Mouse (Mus musculus): Measurements from ENCODE around the gene Ticam1. TPM values are rescaled to one million over a fixed set of nuclear protein-coding genes. Genes with fewer than 3 reads are reported as not detected.

Ticam1 gene
- polyA plus RNA-seq, 1 experiment from 2014 or later = 7.3 TPM

DNA sequence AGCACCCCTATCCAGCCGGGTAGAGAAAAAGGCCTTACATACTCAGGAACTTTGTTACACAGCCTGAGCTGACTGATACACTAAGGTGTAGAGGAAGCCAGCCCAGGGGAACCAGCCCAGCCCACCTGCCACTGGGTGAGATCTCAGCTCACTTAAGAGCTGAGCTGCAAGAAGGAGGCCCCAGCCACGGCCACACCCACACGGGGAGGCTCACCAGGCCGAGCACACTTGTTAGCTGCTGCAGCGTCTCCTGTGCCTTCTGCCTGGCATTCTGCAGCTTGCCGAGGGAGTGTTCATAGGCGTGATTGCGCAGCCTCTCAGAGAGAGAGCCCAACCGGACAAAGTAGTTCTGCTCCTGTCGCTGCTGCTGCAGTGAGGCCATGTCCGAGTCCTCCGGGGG is 4.6 kb upstream of the Ticam1 start:
- no peaks in the 10 kb centered on the region for H3K27me3 ChIP-seq (ENCODE audit: insufficient read depth, low read length)
- no peaks in the 10 kb centered on the region for H3K9me3 ChIP-seq (ENCODE audit: low read length)
- H3K9ac ChIP-seq (replicated peaks; ENCODE audit: low read length) = no peak overlapping the region
- 88% methylated on average over 12 of the region's 12 CpGs for WGBS
- no peak overlapping the region for H3K4me2 ChIP-seq (replicated peaks; ENCODE audit: low read depth, low read length)
- no peak overlapping the region for H3K27ac ChIP-seq (ENCODE audit: low read length)
- ATAC-seq (ENCODE audit: low FRiP score, low TSS enrichment) = no peak
- peaks cover 51% of the 10 kb centered on the region for H3K36me3 ChIP-seq (ENCODE audit: insufficient read depth, low read length)
- no peak overlapping the region for H3K4me3 ChIP-seq (ENCODE audit: low read length)
- peaks cover 12% of the 10 kb centered on the region for H3K4me1 ChIP-seq (ENCODE audit: insufficient read depth, low read length)

DNA sequence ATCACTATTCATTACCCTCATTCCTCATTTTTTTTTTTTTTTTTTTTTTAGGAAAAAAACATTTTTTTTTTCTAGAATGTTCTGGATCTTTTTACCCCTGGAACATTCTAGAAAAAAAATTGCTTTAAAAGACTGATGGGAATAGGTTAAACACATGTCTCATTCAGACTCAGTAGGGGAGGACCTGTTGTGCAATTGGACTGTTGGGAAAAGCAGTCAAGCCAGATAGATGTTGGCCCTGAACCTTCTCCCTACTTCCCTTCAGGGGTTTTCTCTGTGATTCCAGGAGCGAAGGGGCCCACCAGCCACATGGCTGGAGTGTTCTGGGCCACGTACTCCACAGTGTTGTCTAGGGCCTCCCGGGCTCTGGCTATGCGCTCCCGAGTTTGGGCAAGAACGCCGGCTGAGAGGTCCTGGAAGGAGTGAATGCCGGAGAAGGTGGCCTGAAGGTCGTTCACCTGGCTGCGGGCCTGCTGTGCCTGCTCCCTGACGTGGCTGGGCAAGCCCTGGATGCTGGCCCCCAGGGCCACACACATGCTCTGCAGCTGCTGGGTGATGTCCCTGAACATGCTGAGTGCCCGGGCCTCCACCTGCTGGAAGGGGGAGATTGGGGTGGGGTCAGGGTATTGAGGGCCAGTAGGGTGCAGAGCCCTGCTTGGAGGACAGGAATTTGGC is 3.0 kb upstream of the Ticam1 start:
- no peaks in the 10 kb centered on the region for H3K9me3 ChIP-seq (ENCODE audit: low read length)
- no peak for ATAC-seq (ENCODE audit: low FRiP score, low TSS enrichment)
- WGBS = 90% methylated on average over 12 of the region's 12 CpGs
- peaks cover 35% of the 10 kb centered on the region for H3K36me3 ChIP-seq (ENCODE audit: insufficient read depth, low read length)
- no peak overlapping the region for H3K9ac ChIP-seq (replicated peaks; ENCODE audit: low read length)
- H3K4me2 ChIP-seq (replicated peaks; ENCODE audit: low read depth, low read length) = no peak overlapping the region
- H3K27me3 ChIP-seq (ENCODE audit: insufficient read depth, low read length) = no peaks in the 10 kb centered on the region
- H3K4me3 ChIP-seq (ENCODE audit: low read length) = no peak overlapping the region
- no peak overlapping the region for H3K27ac ChIP-seq (ENCODE audit: low read length)
- peaks cover 17% of the 10 kb centered on the region for H3K4me1 ChIP-seq (ENCODE audit: insufficient read depth, low read length)

DNA sequence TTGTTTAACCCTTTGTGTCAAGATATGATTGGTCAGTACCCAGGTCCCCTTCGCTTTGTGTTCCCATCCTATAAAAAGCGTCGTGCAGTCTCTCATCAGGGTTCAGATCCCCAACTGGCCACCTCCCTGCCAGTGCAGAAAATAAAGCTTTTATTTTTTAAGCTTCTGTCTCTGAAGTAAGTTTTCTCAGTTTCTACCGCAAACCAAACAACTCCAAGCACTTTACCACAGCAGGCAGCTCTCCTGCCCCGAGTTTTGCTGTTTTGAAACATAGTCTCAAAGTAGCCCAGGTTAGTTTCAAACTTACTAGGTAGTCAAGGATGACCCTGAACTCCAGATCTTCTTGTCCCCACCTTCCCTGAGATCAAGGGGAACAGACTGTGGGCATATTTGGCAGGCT is 1.8 kb upstream of the Ticam1 start:
- Histone ChIP-seq H3K27ac (ENCODE audit: low read length) (peak overlapping the region; percentile 86; the same call in 1 of the 2 replicates), H3K27me3 (ENCODE audit: insufficient read depth, low read length) (no peaks in the 10 kb centered on the region), H3K9me3 (ENCODE audit: low read length) (no peaks in the 10 kb centered on the region), H3K36me3 (ENCODE audit: insufficient read depth, low read length) (peaks cover 27% of the 10 kb centered on the region), H3K4me2 (replicated peaks; ENCODE audit: low read depth, low read length) (no peak overlapping the region), H3K4me1 (ENCODE audit: insufficient read depth, low read length) (peaks cover 22% of the 10 kb centered on the region), H3K9ac (replicated peaks; ENCODE audit: low read length) (no peak overlapping the region), H3K4me3 (ENCODE audit: low read length) (no peak overlapping the region)
- WGBS = 93% methylated on average over 5 of the region's 5 CpGs
- no peak for ATAC-seq (ENCODE audit: low FRiP score, low TSS enrichment)

DNA sequence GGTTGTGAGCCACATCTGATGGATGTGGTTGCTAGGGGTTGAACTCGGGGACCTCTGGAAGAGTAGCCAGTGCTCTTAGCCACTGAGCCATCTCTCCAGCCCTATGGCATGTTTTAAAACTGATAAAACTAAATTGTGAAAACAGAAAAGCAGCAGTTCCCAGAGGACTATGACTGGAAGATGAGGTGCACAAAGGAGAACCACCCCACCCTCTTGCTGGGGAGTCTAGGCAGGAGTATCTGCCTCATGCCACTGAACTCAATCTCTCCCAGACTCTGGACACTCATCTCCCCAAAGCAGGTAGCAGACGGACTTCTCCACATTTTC is 944 bp upstream of the Ticam1 start:
- Histone ChIP-seq H3K4me1 (ENCODE audit: insufficient read depth, low read length) (peaks cover 24% of the 10 kb centered on the region), H3K27me3 (ENCODE audit: insufficient read depth, low read length) (no peaks in the 10 kb centered on the region), H3K36me3 (ENCODE audit: insufficient read depth, low read length) (peaks cover 22% of the 10 kb centered on the region), H3K27ac (ENCODE audit: low read length) (peak overlapping the region; percentile 86), H3K9me3 (ENCODE audit: low read length) (no peaks in the 10 kb centered on the region), H3K4me2 (replicated peaks; ENCODE audit: low read depth, low read length) (peak overlapping the region; percentile 74), H3K9ac (replicated peaks; ENCODE audit: low read length) (no peak overlapping the region), H3K4me3 (ENCODE audit: low read length) (no peak overlapping the region)
- no peak for ATAC-seq (ENCODE audit: low FRiP score, low TSS enrichment)
- WGBS = 45% methylated on average over 2 of the region's 2 CpGs

DNA sequence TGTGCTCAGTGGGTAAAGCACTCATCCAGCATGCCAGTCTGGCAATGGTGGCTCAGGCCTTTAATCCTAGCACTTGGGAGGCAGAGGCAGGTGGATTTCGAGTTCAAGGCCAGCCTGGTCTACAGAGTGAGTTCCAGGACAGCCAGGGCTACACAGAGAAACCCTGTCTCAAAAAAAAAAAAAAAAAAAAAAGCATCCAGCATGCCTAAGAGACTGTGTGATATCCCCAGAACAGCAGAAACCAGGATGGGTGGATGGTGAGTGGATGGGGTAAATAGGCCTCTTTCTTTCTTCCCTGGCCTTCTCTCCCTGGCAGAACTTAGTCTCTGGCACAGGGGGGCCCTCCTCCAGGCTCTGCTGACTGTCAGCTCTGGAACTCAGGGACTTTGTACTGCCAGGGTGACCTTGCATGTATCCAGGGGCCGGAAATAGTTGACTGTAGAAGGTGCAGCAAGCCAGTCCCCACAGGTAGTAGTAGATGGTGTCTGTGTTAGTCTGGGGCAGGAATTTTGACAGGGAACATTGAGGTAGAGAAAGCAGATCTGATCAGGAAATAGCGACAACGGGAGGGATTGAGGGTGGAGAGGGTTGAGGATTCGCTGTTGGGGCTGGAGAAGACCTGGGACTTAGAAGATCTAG is 625 bp downstream of the Ticam1 start:
- Histone ChIP-seq H3K9me3 (ENCODE audit: low read length) (no peaks in the 10 kb centered on the region), H3K27ac (ENCODE audit: low read length) (peak overlapping the region; percentile 86), H3K36me3 (ENCODE audit: insufficient read depth, low read length) (peaks cover 26% of the 10 kb centered on the region; the same call in 1 of the 2 replicates), H3K27me3 (ENCODE audit: insufficient read depth, low read length) (no peaks in the 10 kb centered on the region), H3K9ac (replicated peaks; ENCODE audit: low read length) (peak overlapping the region; percentile 77), H3K4me1 (ENCODE audit: insufficient read depth, low read length) (peaks cover 24% of the 10 kb centered on the region), H3K4me3 (ENCODE audit: low read length) (peak overlapping the region; percentile 70), H3K4me2 (replicated peaks; ENCODE audit: low read depth, low read length) (peak overlapping the region; percentile 74)
- ATAC-seq (ENCODE audit: low FRiP score, low TSS enrichment) = peak; percentile 44
- WGBS = 23% methylated on average over 5 of the region's 5 CpGs

DNA sequence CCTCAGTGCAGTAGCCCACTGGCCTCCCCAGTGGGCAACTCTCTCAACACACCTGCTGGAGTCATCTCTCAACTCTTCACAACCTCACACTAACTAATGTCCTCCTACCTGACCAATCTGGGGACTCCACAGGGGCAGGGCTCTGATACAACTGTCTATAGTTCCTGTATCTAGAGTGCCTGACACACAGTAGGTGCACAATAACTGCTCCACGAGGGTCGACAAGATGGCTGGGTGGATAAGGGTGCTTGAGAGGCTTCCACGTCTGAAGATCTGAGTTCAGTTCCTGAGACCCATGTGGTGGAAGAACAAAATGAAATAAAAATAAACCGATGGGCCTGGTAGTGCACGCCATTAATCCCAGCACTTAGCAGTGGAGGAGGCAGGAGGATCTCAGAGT is 2.6 kb downstream of the Ticam1 start:
- H3K27ac ChIP-seq (ENCODE audit: low read length) = no peak overlapping the region
- no peak for ATAC-seq (ENCODE audit: low FRiP score, low TSS enrichment)

DNA sequence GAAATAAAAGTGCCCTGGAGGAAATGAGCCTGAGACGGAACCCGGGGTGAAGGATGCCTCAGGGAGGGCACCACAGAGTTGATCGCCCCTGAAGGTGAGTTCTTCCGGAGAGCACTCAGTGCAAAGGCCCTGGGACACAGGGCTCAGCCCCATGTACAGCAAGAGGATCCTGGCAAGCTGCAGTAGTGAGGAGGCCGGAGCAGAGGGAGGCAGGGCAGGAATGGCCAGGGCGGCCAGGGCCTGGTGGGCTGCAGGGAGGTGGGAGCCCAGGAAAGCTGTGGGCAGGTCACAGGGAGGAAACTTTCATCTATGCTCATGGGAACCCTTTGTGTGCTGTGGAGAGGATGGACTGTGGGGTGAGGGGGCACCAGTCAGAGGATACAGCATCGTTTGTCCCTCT is 3.1 kb downstream of the Ticam1 start:
- no peak overlapping the region for H3K4me2 ChIP-seq (replicated peaks; ENCODE audit: low read depth, low read length)
- 72% methylated on average over 7 of the region's 7 CpGs for WGBS
- ATAC-seq (ENCODE audit: low FRiP score, low TSS enrichment) = no peak
- no peak overlapping the region for H3K9ac ChIP-seq (replicated peaks; ENCODE audit: low read length)
- no peak overlapping the region for H3K4me3 ChIP-seq (ENCODE audit: low read length)
- H3K36me3 ChIP-seq (ENCODE audit: insufficient read depth, low read length) = peaks cover 24% of the 10 kb centered on the region
- no peaks in the 10 kb centered on the region for H3K27me3 ChIP-seq (ENCODE audit: insufficient read depth, low read length)
- no peaks in the 10 kb centered on the region for H3K9me3 ChIP-seq (ENCODE audit: low read length)
- peaks cover 30% of the 10 kb centered on the region for H3K4me1 ChIP-seq (ENCODE audit: insufficient read depth, low read length)
- no peak overlapping the region for H3K27ac ChIP-seq (ENCODE audit: low read length)

More for the DNA sequence above, 2.6 kb downstream of the Ticam1 start:
- Histone ChIP-seq H3K9me3 (ENCODE audit: low read length) (no peaks in the 10 kb centered on the region), H3K9ac (replicated peaks; ENCODE audit: low read length) (no peak overlapping the region), H3K4me3 (ENCODE audit: low read length) (no peak overlapping the region), H3K4me1 (ENCODE audit: insufficient read depth, low read length) (peaks cover 30% of the 10 kb centered on the region), H3K36me3 (ENCODE audit: insufficient read depth, low read length) (peaks cover 24% of the 10 kb centered on the region), H3K27me3 (ENCODE audit: insufficient read depth, low read length) (no peaks in the 10 kb centered on the region), H3K4me2 (replicated peaks; ENCODE audit: low read depth, low read length) (no peak overlapping the region)
- WGBS = 91% methylated on average over 5 of the region's 5 CpGs

DNA sequence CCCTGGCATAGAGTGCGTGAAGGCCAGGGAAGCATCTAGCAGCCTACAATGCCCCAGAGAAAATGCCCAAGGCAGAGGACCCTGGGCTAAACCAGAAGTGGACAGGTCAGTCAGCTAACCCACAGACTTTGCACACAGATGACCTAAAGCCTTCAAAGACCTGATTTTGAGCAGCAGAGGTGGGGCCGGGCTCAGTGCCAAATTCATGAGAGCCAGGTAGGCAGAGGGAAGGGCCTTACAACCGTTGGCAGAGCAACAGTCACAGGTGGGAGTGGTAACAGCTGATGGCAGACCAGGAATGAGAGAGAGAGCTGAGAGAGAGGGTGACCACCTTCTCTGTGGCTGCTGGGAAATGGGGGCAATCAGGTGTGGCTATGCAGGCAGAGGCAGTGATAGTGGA is 3.9 kb downstream of the Ticam1 start:
- no peak for ATAC-seq (ENCODE audit: low FRiP score, low TSS enrichment)
- Histone ChIP-seq H3K9ac (replicated peaks; ENCODE audit: low read length) (no peak overlapping the region), H3K36me3 (ENCODE audit: insufficient read depth, low read length) (peaks cover 19% of the 10 kb centered on the region), H3K9me3 (ENCODE audit: low read length) (no peaks in the 10 kb centered on the region), H3K27ac (ENCODE audit: low read length) (no peak overlapping the region), H3K4me3 (ENCODE audit: low read length) (no peak overlapping the region), H3K27me3 (ENCODE audit: insufficient read depth, low read length) (no peaks in the 10 kb centered on the region), H3K4me2 (replicated peaks; ENCODE audit: low read depth, low read length) (no peak overlapping the region), H3K4me1 (ENCODE audit: insufficient read depth, low read length) (peaks cover 26% of the 10 kb centered on the region)
- WGBS = 63% methylated on average over 3 of the region's 3 CpGs

DNA sequence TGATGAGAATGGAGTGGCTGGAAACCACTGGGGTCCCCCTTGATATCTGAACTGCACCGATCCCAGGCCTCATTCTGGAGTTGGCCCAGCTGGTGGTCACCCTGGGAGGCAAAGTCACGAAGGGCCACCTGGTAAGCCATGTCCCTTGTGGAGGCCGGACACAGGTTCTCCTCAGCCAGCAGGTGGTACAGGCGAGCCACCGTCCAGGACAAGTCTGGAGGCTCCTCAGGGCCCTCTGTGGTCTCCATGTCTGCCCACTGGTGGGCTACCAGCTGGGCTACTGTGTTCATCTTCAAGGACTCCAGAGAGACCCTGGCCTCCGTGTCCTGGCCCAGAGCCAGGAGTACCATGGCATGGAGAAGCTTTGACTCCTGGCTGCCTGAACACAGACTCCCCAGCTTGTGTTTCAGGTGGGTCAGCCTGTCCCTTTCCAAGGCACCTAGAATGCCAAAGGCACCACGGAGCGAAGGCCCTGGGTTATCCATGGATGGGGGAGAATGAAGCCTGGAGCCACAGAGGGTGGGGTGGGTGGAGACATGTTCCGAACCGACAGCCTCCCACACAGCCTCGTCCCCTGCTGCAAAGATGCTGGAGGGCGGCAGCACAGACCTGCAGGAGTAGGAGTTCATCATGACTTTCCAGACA is 4.9 kb downstream of the Ticam1 start:
- Histone ChIP-seq H3K4me2 (replicated peaks; ENCODE audit: low read depth, low read length) (no peak overlapping the region), H3K27me3 (ENCODE audit: insufficient read depth, low read length) (no peaks in the 10 kb centered on the region), H3K9ac (replicated peaks; ENCODE audit: low read length) (no peak overlapping the region), H3K9me3 (ENCODE audit: low read length) (no peaks in the 10 kb centered on the region), H3K4me1 (ENCODE audit: insufficient read depth, low read length) (peaks cover 18% of the 10 kb centered on the region), H3K4me3 (ENCODE audit: low read length) (no peak overlapping the region), H3K36me3 (ENCODE audit: insufficient read depth, low read length) (peaks cover 19% of the 10 kb centered on the region), H3K27ac (ENCODE audit: low read length) (no peak overlapping the region)
- WGBS = 81% methylated on average over 12 of the region's 12 CpGs
- ATAC-seq (ENCODE audit: low FRiP score, low TSS enrichment) = no peak

DNA sequence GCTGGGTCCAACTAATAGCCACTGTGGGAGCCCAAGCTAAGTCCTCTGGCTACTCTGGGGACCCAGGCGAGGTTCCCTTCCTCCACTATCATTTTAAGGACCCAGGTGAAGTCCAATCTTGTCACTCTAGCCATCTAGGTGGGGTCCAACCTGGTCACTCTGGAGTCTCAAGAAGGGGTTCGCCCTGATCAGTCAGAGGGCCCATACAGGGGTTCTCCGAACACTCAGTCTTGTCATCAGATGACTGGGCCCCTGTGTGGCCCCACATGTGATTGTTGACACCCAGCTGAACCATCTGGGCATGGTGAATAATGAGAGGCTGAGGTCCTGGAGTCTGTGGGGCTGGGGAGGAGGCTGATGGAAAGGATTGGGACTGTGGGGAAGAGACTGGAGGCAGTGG is 6.8 kb downstream of the Ticam1 start:
- WGBS = 77% methylated on average over 3 of the region's 3 CpGs
- Histone ChIP-seq H3K27me3 (ENCODE audit: insufficient read depth, low read length) (no peaks in the 10 kb centered on the region), H3K36me3 (ENCODE audit: insufficient read depth, low read length) (peaks cover 22% of the 10 kb centered on the region), H3K4me1 (ENCODE audit: insufficient read depth, low read length) (peaks cover 13% of the 10 kb centered on the region), H3K9me3 (ENCODE audit: low read length) (no peaks in the 10 kb centered on the region), H3K4me3 (ENCODE audit: low read length) (peak overlapping the region; percentile 48), H3K9ac (replicated peaks; ENCODE audit: low read length) (peak overlapping the region; percentile 60), H3K27ac (ENCODE audit: low read length) (peak overlapping the region; percentile 89), H3K4me2 (replicated peaks; ENCODE audit: low read depth, low read length) (peak overlapping the region; percentile 74)
- ATAC-seq (ENCODE audit: low FRiP score, low TSS enrichment) = peak; percentile 4; the same call in 1 of the 2 replicates

All from kidney, embryonic 16.5 days (tissue).